Mouse (Mus musculus): ENCODE measurements around the gene Arl6ip5.

DNA sequence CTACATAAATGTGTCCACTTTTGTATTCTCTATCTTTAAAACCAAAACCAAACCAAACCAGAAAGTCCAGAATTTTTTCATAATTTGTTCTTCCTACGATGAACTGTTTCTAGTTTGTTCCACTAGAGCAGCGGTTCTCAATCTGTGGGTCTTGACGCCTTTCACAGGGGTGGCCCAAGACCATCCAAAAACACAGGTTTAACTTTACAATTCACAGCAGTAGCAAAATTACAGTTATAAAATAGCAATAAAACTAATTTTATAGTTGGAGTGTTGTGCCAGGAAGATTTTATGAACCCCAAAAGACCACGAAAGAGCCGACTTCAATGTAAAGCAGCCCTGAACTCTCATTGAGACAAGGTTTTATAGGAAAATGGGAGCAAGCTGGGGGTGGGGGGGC, 25.6 kb downstream of the Arl6ip5 start:
- no peak for TF ChIP-seq CTCF (conservative IDR thresholded peaks at IDR 0.05; ENCODE audit: insufficient read depth, insufficient read length, low read depth, low read length)
- no peak for TF ChIP-seq POLR2A (IDR thresholded peaks at IDR 0.05; ENCODE audit: low read depth, low read length)
